Mouse (Mus musculus) ovary, adult 18-20 months (tissue): ENCODE results near the gene Vps51.
A peak's percentile ranks its signal among the peaks of the same experiment; 100 is the strongest.
"Not testable (repeated sequence)": the region's sequence is repeated elsewhere in the genome, so short reads cannot be mapped to it uniquely, and the experiment has no call there.

Source experiments
- DNase-seq: peaks from one replicate; pipeline ENCODE4 v3.0.0; 2022; ENCODE audit warnings: low spot score, mixed read lengths

Vps51 gene

DNA sequence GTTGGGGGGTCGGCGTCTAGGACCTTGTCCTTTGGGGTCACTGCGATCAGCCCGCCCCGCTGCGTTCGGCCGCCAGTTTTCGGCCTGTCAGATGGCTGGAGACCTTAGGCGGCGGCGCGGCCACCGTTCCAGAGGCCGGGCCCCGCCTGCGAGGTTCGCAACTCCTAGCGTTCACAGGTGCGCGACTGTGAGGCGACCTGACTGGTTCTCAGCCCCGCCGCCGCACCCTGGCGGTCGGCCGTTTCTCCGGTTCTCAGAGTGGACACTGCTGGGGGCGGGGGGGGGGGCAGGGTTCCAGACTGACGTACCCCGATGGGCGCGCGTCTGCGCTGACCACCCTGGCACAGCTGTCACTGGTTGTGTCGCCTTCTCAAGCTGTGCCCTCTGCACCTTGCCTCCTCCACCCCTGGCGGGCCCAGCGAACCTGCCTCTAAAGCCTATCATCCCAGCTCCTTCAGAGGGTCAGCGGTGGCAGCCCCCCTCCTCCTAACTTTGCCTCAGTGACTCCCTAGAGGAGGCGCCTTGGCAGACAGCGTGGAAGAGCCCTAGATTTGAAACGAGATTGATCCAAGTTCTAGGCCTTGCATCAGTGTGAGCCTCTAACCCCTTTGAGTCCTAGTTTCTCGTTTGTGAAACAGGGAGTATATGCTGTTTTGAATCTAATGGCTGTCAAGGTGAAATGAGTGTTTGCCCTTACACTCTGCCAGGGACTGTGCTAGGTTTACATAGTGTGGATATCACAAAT is 29.7 kb downstream of the Vps51 start:
- DNase-seq, result no peak

DNA sequence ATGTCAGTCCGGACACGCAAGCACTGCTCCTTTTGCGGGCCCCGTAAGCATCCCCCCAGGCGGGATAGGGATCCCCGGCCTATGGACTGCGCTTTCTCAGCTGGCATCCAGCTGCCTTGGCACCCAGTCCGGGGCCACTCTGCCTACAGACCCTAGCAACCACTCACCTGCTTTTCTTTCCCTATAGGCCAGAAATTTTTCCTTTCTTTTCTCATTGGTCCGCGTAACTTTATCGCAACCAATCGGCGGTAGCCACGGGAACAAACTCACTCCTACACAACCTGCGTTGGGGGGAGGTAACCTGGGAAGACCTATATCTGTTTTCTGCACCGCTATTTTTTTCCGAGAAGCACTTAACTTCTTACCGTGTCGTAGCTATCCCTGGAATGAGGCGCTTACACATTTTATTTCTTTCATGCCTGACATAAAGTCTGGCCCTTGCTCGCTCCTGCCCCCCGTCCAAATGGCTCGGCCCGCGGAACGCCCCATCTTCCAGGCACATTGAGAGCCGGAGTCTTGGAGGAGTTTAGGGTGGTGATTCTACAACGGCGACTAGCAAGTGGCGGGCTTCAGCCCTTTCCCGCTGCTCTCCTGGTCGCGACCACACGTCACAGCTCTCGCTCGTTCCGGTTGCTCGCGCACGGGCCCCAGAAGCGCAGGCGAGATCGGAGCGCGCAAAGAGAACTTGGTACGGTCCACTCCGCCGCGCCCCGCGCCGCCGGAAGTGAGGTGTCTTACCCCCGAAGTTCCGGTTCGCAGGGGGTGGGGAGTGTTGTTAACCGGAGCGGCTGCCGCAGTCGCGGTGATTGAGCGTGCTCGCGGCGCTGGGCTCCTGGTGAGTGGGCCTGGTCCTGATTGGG is 30.5 kb downstream of the Vps51 start, which contains the start of gene Syvn1:
Gene Syvn1 (plus strand): TSS at position 283 of the 860 bp plus-strand sequence.
- DNase-seq, result peak; percentile 88

DNA sequence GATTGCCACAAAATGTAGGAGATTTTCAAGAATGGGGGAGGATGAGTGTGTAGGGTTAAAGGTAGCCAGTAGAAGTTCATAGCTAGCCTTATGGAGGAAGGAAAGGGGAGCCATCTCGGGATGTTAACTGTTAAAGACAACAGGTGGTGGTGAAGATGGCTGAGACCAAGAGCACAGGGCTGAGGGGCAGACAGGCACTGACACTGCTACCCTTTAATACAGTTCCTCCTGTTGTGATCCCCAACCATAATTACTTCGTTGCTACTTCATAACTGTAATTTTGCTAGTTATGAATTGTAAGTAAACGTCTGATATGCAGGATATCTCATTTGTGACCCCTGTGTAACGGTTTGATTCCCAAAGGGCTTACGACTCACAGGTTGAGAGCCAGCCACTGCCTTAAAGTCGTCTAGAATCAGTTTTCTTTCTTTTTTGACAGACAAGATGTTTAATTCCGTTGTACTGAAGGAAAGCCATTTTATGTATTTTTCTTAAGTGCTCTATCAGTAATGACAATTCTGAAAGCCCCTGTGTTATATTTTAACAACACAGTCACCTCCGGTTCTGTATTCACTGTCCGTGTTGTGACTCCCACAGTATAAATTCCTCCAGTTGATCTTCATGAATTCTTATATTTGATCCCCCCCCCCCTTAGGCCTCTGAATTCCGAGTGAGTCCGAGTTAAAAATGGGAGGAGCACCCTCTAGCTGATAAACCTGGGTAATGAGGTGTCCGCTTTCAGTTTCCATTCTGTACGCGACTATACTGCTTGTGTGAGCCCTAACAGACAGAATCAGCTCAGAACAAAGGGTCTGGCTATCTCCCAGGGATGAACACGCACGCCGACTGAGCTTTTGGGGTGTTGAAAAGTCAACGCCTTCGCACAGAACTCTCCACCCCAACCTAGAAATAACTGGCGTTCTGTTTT is 31.4 kb downstream of the Vps51 start:
- DNase-seq, result no peak

DNA sequence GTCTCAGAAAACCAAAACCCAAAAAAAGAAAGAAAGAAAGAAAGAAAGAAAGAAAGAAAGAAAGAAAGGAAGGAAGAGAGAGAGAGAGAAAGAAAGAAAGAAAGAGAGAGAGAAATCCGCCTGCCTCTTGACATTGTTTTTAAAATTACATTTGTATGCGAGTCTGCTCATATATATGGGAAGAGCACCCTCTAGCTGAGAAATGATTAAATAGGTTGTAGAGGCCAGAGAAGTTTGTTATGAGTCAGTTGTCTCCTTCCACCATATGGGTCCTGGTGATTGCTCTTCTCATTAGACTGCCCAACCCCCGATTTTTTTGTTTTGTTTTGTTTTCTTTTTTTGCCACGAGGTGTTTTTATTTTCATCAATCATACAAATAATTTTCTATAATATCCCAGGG is 32.9 kb downstream of the Vps51 start:
- DNase-seq, result not testable (repeated sequence)

DNA sequence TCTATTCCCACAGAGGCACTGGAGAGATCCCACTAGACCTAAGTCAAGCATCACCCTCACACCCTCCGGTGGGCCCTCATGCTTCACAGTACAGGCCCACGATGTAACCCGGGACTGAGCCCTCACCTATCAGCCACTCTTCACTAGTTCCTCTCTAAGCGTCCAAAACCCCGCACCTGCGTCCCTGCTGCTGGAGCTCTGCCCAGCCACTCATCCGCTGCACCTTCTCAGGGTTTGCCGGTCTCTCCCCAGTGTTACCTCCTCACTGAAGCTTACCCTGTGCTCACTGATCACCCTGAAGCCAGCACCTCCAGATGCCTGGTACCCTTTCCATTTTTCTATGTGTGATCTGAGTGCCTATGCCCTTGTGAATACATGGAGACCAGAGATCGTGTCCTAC is 34.7 kb downstream of the Vps51 start:
- no peak for DNase-seq

DNA sequence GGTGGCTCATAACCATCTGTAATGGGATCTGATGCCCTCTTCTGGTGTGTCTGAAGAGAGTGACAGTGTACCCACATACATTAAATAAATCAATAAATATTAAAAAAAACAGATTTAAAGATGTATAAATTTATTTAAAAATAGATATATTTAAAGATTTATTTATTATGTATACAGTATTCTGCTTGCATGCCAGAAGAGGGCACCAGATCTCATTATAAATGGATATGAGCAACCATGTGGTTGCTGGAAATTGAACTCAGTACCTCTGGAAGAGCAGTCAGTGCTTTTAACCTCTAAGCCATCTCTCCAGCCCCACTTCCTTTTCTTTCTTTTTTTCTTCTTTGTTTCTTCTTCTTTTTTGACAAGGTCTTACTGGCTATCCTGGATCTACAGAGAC is 37.0 kb downstream of the Vps51 start:
- DNase-seq, result no peak

DNA sequence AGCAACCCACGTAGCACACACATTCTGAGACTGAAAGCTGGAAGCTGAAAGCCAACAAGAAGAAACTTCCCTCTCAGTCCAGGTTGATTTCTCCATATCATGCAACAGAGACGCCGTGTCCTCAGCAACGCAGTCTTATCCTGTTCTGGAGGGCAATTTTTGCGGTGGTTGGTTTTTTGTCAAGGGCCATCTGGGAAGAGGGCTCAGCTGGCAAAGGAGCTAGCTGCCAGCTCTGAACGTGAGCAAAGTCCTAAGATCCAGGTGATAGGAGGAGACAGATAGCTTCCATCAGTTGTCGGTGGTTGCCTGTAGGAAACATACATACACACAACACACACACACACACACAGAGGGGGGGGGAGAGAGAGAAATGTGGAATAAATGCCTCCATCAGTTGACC is 38.7 kb downstream of the Vps51 start:
- DNase-seq, result no peak

DNA sequence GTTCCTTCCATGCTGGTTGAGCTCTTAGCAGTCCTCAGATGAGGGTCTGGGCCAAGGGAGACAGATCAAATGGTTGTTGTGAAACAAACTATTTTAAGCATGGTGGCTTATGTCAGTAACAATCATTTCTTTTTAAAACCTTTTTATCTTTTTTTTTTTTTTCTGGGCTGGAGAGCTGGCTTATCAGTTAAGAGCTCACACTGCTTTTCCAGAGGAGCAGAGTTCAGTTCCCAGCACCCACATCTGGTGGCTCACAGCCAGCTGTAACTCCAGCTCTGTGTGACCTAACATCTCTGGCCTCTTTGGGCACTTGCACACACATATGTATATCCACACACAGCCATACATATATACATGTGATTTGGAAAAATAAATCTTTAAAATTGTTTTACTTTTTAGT is 39.3 kb downstream of the Vps51 start:
- DNase-seq, result no peak

DNA sequence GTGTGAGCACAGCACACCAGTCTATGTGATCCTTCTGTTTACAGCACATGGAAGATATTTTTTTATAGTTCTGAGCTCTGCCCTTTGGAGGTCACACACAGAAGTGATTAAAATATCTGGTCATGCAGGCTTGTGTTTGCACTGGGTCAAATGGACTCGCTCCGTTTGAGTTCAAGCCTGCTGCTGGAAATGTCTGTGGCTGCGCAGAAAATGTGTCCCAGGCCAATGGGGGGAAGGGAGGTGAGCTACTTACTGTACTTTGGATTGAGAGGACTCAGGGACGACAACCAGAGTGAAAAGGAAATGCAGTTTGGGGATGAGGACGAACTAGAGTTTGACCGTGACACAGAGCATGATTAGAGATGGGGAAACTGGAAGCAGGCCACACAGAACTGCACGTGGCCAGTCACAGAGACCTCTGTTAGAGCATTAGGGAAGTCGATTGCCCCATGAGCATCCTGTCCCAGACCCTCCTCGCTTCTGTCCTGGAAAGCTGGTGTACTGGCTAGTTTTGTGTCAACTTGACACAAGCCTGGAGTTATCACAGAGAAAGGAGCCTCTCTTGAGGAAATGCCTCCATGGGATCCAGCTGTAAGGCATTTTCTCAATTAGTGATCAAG is 41.0 kb downstream of the Vps51 start:
- no peak for DNase-seq

DNA sequence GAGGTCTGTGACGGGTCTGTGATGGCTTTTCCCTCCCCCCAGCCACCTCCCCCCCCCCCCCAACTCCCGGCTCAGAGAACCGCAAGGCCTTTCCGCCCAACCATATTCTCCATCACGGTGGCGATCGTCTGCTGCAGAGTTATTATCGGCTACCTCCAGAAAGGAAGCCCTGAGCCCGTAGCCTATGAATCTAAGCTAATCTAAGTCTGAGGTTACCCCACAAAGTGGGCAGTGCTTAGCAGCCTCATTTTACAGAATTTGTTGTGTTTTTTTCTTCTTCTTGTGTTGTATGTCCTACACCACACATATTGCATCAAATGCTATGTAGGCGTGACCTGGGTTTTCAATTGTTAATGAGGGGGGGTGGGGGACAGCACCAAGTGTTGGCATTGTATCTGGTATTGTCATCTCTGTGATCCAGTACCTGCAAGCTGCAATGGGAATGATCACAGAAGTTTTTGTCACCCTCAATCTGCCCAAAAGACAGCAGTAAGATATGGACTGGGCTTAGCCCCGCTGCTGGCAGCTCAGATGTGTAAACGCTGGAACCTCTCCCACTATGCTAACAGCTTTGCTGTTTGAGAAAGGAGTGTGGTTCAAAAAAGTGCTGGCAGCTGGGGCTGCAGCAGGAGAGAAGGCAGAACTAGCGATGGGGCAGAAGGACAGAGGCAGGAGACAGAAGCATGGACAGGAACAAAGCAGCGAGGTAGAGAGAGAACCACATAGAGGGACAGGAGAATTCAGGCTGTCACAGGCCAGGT is 46.3 kb downstream of the Vps51 start:
- no peak for DNase-seq

DNA sequence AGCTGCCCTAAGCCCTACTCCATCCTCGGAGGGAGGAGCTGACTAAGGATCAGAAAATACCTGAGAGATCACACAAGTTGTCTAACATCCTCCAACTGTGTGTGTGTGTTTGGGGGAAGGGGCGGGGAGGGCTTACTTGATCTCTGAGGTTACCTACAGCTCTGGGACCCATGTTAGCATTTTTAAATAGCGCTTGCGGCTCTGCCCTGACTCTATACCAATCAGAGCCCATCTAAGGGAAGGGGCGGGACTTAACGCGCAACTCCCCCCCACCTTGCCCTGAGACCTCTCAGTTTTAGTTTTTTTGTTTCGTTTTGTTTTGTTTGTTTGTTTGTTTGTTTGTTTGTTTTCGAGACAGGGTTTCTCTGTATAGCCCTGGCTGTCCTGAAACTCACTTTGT is 47.6 kb downstream of the Vps51 start:
- DNase-seq, result no peak

DNA sequence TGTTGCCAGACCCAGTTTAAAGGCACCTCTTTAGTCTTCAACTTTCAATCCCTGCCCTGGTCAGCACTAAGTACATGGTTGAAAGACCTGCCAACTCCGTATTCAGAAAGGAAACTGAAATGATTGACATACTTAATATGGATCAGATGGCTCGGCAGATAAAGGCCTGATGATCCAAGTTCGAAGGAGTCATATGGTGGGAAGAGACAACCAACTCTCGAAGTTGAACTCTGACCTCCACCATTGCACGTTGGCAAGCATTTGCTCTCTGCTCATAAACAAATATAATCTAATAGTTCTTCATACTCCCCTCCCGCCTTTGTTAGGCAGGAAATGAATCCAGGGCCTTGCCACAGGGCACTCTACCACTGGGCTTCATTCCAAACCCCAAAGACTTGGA is 48.0 kb downstream of the Vps51 start:
- DNase-seq, result no peak

DNA sequence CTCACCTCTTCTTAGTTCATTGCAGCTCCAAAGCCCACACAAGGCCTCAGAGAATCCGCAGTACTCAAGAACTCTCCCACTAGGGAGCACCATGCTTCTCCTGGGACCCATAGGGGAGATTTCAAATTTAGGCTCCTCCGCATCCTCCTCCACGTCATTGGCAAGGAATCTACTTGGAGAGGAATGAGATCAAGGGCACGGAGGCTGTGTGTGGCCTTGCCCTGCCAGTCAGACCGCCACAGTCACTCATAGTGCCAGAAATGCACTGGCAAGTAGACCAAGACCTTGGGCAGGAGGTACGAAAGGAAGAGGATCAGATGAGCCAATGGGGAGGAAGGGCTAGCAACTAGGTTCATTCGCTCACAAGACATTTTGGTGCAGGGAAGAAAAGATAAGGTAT is 53.1 kb downstream of the Vps51 start:
- DNase-seq, result peak; percentile 61

DNA sequence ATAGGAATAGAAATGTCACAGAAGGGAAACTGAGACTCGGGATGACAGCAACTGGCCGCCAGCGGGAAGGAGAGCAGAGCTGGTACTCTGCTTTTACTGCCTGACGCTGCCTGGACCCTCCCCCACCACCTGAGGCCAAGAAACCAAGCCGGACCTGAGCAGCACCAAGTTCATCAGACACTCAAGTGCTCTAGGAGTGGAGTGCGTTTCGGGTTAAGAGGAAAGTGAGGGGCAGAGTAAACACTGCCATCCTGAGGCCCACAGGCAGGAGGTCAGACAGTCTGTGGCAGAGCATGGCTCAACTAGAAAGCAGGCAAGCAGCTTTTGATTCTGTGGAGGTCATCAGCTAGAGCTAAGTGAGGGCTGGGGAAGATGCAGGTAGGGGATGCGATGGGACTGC is 54.0 kb downstream of the Vps51 start:
- DNase-seq, result no peak

DNA sequence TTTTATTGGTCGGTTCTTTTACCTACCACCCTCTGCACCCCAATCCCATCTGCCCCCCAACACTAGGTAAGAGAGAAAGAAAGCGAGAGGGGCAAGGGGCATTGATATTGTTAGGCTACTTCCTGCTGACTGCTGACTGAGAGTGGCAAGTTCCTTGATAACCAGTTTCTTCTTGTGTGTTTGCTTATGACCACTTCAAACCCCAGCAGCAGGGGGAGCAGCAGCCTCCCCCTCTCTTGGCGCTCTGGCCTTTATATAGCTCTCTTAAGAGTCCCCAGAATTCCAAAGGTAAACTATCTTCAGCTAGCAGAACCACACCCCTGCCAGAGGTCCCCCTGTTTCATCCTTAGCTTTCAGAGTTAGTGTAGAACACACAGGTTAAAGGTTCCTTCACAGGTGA is 56.8 kb downstream of the Vps51 start:
- DNase-seq, result no peak

DNA sequence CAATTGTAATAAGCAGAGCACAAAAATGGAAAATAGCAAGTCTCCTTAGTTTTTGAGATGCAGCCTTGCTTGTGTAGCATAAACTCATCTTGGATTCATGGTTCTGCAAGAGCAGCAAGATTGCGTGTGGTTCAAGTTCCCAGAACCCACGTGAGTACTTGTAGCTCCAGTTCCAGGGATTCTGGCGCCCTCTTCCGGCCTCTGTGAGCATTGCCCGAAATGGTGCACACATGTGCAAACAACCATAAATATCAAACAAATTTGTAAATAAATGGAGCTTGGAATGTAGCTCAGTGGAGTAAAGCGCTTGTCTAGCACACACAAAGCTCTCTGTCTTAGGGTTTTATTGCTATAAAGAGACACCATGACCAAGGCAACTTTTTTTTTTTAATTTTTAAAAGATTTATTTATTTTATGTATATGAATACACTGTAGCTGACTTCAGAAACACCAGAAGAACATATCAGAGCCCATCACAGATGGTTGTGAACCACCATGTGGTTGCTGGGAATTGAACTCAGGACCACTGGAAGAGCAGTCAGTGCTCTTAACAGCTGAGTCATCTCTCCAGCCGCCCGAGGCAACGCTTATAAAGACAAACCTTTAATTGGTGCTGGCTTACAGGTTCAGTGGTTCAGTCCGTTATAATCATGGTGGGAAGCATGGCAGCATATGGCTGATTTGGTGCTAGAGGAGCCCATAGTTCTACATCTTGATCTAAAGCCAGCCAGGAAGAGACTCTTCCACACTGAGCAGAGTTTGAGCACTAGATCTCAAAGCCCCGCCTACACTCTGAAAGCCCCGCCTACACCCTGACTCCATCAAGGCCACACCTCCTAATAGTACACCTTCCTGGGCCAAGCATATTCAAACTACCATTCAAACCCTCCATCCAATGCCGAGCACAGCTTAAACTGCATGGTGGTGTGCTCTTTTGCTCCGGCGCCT is 58.6 kb downstream of the Vps51 start:
- DNase-seq, result peak; percentile 59
